Mouse (Mus musculus): Measurements from ENCODE around the gene Mvb12a.

Gene Mvb12a

GRCm38 (mm10) chr8:71563992-71564391 is 21.3 kb downstream of the Mvb12a start:
- DNase-seq (ENCODE audit: extremely low spot score): no peak

GRCm38 (mm10) chr8:71566501-71566900 is 23.8 kb downstream of the Mvb12a start, which contains the start of gene Nxnl1:
Gene Nxnl1 (minus strand): TSS chr8:71566601.
- DNase-seq (ENCODE audit: extremely low spot score): no peak

GRCm38 (mm10) chr8:71567587-71567986 is 24.9 kb downstream of the Mvb12a start:
- DNase-seq (ENCODE audit: extremely low spot score): no peak

GRCm38 (mm10) chr8:71568387-71568937 is 25.7 kb downstream of the Mvb12a start, which contains the start of gene Slc27a1:
Gene Slc27a1 (plus strand): TSS chr8:71568882.
- DNase-seq (ENCODE audit: extremely low spot score): no peak

GRCm38 (mm10) chr8:71568941-71569340 is 26.2 kb downstream of the Mvb12a start:
- DNase-seq (ENCODE audit: extremely low spot score): no peak

GRCm38 (mm10) chr8:71569366-71570290 is 26.9 kb downstream of the Mvb12a start:
- peak; percentile 95 for DNase-seq (ENCODE audit: extremely low spot score)

GRCm38 (mm10) chr8:71570291-71570954 is 27.7 kb downstream of the Mvb12a start:
- DNase-seq (ENCODE audit: extremely low spot score): no peak

- no peak for DNase-seq (ENCODE audit: extremely low spot score)
These were observed 29.4 kb downstream of the Mvb12a start for GRCm38 (mm10) chr8:71572077-71572476.

- DNase-seq (ENCODE audit: extremely low spot score): no peak
These were observed 30.3 kb downstream of the Mvb12a start for GRCm38 (mm10) chr8:71572847-71573633.

- no peak for DNase-seq (ENCODE audit: extremely low spot score)
These were observed 31.7 kb downstream of the Mvb12a start for GRCm38 (mm10) chr8:71574426-71574825.

- no peak for DNase-seq (ENCODE audit: extremely low spot score)
These were observed 32.3 kb downstream of the Mvb12a start for GRCm38 (mm10) chr8:71575020-71575419.

GRCm38 (mm10) chr8:71577856-71578387 is 35.2 kb downstream of the Mvb12a start:
- DNase-seq (ENCODE audit: extremely low spot score): no peak

GRCm38 (mm10) chr8:71579009-71579408 is 36.3 kb downstream of the Mvb12a start:
- DNase-seq (ENCODE audit: extremely low spot score): no peak

GRCm38 (mm10) chr8:71579476-71579875 is 36.8 kb downstream of the Mvb12a start:
- no peak for DNase-seq (ENCODE audit: extremely low spot score)

GRCm38 (mm10) chr8:71580201-71580600 is 37.5 kb downstream of the Mvb12a start:
- no peak for DNase-seq (ENCODE audit: extremely low spot score)

- peak; percentile 29 for DNase-seq (ENCODE audit: extremely low spot score)
These were observed 44.2 kb downstream of the Mvb12a start for GRCm38 (mm10) chr8:71586891-71587290.

GRCm38 (mm10) chr8:71588762-71589161 is 46.0 kb downstream of the Mvb12a start:
- DNase-seq (ENCODE audit: extremely low spot score): no peak

- DNase-seq (ENCODE audit: extremely low spot score): no peak
These were observed 48.3 kb downstream of the Mvb12a start for GRCm38 (mm10) chr8:71591017-71591416.

GRCm38 (mm10) chr8:71591471-71592373 is 49.0 kb downstream of the Mvb12a start, which contains the start of gene Pgls:
Gene Pgls (plus strand): TSS chr8:71592176.
- DNase-seq (ENCODE audit: extremely low spot score): peak; percentile 94
